Mouse (Mus musculus) left cerebral cortex, postnatal 10 days (tissue): Measurements from ENCODE around the gene Ppm1h. TPM values are rescaled to one million over a fixed set of nuclear protein-coding genes. Genes with fewer than 3 reads are reported as not detected.

Experiments used
- DNase-seq, 2 experiments: peaks; one replicate each; pipeline ENCODE4 v3.0.0; 2021 to 2022; ENCODE audit warnings: low spot score in 2 of 2, mixed read lengths in 1 of 2; ENCODE audit errors: extremely low spot score in 1 of 2
- intact Hi-C: fragments of 180-260 bp; cut with DNase I; formaldehyde crosslinking; loops from one replicate; pipeline ENCODE4 v1.15.1; 2025
- total RNA-seq, 2 experiments: library from RNA; stranded (reverse); gene quantifications; 2 replicates each; pipeline ENCODE4 v1.2.3; 2021

The Ppm1h gene
- total RNA-seq, 2 experiments from 2014 or later, result 77.5 to 82.7 TPM

DNA sequence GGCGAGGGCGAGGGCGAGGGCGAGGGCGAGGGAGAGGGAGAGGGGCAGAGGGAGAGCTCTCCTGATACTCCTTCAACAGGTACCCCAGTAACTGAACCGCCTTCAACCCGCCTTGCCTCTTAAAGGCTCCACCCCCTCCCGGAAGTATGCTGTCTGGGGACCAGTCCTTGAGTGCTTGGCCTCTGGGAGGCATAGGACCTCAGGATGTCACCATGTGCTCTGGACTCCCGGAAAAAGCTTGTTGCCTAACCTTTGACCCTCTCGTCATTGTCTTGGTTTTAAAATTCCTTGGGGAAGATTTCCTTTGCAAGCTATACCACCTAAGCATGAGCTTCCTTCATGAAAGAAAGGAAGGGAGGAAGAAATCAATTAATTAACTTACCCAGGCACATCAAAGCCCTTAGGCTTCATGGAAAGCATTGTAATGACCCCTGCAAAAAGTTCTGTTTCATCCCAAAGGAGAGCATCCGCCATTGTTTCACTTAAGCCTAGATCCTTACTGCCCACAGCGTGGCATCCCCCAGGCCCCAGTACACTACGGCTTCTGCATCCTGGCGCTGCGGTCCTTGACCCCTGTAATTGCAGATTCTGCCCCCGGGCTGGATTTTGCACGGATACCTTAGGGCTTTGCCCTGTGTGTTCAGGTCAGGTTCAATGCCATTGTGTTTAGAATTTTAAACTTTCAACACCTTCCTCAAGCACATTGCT is 15.5 kb downstream of the Ppm1h start:
- intact Hi-C loops, result no loop called here

DNA sequence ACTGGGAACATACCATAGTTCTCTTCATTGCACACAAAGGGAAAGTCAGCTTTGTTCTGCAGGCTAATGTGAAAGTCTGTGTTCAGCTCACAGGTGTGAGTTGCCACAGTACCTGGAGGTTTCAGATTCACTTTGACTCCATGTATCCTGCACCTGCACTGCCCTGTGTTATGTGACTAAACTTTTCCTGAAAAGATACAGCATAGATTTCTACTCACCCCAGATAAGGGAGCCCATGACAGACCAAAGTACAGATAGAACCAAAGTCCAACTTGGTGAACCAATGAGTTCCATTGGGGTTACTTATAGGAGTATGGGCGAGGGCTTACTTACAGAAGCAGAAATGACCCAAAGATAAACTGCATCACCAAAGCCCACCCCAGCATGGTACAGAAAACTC is 17.8 kb downstream of the Ppm1h start:
- no peak for DNase-seq
- intact Hi-C loops, result no loop called here

More for the DNA sequence above, 15.5 kb downstream of the Ppm1h start:
- no peak for DNase-seq

DNA sequence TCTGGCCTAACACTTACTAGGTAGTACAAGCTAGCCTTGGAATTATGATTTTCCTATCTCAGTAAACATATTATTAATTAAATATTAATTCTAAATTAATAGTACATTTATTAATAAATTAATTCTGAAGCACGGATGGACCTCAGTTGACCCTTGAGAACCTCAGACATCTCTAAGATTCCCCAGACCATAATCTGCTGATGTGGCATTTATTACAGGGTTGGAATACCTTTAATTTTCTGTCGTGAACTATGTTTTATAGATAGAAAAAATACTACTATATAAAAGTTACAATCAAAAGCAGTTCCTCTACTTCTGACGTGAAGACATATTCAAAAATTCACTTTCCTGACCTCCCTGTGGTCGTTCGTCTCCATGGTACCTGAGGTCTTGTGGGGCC is 19.8 kb downstream of the Ppm1h start:
- intact Hi-C loops, result no loop called here
- DNase-seq, result no peak

DNA sequence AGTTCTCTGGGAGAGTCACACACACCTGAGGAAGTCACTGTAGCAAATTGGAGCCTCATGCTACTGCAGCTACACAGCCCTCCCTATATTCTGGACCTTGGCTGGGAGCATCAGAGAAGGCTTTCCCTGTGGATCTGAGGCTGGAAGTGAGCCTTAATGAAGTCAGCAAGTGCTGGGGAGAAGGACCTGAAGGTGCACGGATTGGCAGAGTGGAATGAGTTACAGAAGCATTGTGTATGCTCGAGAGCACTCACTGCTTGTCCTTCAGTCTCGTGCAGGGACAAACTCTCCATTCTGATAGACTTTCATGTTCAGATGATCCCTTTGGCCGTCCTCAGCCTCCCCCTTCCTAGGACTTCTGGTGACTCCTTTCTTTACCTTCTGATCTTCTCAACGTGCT is 26.3 kb downstream of the Ppm1h start:
- no peak for DNase-seq
- intact Hi-C loops, result no loop called here

DNA sequence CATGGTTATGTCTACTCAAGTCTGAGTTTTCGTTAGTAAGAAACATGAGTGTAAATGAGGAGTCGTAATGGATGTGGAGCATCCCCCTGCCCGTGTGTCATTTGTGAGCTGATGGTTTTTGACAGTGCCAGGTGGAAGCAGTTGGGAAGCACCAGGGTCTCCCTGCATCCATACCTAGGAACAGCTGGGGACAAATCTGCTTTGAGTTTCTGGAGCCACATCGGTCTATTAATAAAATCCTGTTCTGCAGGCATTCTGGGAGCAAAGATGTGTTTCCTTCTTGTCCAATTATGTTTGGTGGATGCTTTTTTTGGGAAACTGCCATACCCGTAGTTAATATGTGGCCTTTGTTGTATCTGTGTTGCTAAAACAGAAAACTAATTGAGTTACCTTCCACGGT is 26.9 kb downstream of the Ppm1h start:
- no peak for DNase-seq
- intact Hi-C loops, result no loop called here

DNA sequence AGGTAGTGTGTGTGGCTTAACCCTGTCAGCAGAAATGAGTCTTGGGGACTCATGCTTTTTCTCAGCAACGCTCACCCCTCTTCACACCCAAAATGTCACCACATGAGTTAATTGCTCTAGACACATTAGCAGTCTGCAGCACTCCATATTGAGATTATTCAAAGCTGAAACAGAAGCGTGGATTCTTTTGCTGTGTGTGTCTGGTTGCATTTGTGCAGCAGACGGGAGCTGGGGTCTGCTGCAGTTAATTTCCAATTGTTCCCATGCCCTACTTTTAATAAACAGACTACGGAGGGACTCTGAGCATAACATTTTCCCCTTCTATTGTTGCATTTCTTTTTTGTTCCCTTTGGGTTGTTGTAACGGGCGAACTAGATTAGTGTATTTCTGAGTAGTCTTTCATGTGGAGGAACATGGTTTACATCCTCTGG is 32.8 kb downstream of the Ppm1h start:
- intact Hi-C loops, result no loop called here
- DNase-seq, result no peak

DNA sequence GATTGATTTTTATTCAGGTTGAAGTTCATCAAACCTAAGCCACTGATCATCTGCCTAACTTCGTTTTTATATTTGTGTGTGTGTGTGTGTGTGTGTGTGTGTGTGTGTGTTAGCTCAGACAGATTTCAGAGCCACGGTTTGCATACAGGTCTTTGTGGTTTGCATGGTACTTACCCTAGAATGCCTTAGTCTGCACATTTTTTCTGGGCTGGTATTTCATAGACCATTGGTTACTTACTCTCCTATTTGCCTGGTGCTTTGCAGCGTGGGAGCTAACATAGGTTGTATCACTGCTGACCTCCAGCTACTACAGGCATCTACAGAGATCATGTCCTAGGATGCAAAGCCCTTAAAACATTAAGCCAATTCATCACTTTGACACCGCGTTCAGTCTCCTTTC is 33.7 kb downstream of the Ppm1h start:
- no peak for DNase-seq
- intact Hi-C loops, result no loop called here

DNA sequence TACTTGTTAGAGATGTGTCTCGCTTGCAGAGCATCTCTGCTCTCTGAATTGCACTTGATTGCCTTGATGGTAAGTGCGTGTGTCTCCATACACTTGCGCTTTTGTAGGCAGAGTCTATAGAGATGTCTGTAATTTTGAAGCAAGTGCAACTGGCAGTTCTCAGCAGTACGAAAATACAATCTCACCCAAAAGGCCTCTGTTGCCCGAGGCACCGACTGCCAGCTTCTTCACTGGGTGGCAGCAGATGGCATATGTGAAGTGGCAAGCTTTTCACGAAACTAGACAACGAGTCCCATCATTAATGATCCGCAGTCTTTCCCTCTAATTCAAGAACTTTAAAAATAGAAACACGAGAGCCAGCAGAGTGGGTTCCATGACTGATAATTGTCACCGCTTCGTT is 37.3 kb downstream of the Ppm1h start:
- intact Hi-C loops, result no loop called here
- peak in 1 of 2 experiments; percentile 43 for DNase-seq

DNA sequence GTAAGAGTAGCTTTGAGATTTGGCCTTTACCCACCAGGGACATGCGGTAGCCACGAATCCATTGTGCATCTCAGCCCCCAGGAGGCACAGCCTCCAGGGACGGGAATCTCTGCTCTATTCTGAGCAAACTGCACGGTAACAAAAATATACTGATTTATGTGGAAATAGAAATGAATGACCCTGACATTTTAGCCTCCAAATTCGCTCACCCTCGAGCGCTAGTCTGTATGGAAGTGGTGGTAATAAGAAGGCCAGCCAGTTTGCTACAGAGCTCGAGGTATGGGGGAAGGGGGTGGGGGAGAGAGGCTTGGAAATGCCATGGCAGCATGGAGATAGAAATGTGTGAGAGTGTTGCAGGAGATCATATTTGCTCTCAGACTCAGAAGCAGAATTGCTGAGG is 37.7 kb downstream of the Ppm1h start:
- intact Hi-C loops, result no loop called here
- no peak for DNase-seq

DNA sequence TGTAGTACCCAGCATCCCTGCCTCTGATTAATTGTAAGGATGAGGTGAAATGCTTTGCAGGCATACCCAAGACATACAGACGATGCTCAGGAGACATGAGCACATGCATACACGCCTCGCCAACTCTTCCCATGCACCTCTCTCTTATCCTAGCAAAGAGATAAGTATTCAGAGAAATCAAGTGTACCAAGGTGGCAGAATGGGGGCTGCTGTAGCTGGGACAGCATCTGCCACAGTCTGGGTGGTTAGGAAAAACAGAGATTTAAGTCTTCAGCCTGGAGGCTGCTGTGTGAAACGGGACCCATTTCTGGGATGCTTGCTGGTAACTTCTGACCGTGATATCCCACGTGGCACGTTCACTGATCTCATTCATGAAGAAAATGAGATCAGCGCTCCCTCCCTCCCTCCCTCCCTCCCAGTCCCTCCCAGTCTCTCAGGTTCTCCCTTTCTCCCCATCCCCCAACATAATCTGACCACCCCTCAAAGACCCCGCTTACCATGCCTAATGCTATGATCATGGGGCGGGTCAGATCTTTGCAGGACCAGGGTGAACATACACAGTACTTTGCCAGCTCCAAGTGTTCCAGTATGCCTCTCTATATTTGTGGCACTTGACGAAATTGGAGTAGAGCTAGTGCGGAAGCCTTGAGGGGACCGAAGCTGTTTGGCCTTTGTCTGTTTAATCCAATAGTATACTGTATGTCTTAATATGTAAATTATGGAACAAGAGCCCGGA is 38.3 kb downstream of the Ppm1h start:
- no peak for DNase-seq
- intact Hi-C loops, result no loop called here

DNA sequence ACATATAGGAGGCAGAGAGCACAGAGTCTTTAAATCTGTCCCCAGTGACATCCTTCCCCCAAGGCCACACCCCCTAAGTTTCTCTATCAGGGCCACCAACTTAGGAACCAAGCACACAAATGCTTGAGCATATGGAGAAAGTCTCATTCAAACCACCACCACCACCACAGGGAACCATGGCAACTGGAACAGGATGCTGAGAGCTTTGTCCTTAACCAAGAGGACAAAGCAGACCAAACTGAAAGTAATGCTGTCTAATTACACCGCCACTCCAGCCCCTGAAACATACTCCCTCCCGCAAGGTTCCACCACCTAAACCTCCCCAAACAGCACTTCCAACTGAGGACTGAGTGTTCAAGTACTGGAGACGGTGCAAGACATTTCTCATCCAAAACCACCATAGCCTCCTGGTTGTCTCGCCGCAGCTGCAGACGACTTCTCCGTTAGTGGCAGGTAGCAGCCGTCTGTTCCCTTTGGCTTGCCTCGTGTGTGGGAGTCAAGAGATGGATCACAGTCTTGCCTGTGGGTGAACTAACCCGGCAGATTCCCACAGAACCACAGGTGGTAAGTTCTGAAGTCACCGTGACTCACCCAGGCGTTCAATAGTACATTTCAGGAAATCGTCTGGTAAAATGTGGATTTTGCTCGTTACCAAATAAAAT is 39.3 kb downstream of the Ppm1h start:
- intact Hi-C loops, result no loop called here
- DNase-seq, result peak in 1 of 2 experiments; percentile 44

DNA sequence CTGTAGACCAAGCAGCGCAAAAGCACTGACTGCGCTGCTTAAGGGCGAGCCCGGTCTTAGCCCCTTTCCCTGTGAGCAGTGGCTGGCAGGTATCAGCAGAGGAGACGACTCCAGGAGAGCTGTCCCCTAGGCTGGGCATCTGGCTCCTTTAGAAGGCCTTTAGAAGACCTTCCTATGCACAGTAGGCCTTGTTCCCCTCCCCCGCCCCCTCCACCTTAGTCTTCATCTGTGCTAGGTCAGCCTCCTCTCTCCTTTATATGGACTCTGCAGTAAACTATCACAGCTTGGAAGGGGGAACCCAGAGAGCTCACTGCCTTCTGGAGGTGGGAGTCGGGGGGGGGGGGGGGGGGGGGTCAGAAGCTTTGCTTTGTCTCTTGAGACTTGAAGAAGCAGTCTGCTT is 40.4 kb downstream of the Ppm1h start:
- no peak for DNase-seq
- intact Hi-C loops, result no loop called here

DNA sequence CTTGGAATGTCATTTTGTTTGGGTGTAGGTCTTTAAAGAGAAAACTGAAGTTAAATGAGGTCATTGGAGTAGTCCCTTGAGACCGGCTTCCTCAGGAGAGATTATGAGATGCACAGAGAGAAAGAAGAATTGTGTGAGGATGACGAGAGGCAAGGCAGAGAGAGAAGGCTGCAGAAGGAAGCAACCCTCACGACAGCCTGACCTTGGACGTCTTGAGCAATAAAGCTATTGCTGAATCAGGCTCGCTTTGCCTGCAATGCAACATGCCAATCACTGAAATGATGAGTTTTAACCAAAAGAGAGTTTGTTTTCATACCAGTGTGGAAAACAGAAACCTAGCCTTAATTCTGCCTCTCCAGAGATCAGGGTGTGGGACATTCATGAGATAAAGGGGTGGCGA is 43.5 kb downstream of the Ppm1h start:
- intact Hi-C loops, result no loop called here
- no peak for DNase-seq

DNA sequence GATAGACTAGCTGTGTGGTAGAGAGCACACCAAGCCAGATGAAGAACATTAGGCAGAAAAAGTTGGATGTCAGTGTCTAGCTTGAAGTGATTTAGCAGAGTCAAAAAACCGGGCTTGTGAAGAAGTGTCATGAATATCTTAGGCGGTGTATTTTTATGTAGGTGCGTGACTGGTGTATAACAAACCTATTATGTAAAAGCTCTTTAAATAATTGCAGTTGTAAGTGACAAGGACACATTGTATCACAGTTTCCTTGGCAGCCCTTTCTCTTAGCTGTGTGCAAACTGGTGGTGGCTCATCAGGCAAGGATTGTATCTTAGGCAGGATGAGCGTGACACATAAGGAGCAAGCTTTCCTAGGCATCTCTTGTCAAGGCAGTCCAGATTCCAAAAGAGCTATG is 46.1 kb downstream of the Ppm1h start:
- intact Hi-C loops, result no loop called here
- no peak for DNase-seq

DNA sequence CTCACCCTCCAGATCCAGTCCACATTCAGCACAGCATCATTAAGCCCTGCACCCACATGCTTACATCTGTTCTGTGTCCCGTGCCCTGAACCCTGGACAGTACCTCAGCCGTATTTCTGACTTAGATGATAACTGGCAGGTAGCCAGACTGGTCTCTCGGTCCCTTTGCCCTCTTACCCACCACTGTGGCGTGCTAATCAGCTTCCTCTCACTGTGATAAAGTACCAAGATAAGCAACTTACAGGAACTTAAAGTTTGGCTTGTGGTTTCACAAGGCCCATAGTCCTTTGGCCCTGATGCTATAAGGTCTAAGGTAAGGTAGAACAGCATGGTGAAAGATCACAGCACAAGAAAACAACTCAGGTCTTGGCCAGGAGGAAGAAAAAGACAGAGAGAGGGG is 48.7 kb downstream of the Ppm1h start:
- DNase-seq, result no peak
- intact Hi-C loops, result no loop called here

DNA sequence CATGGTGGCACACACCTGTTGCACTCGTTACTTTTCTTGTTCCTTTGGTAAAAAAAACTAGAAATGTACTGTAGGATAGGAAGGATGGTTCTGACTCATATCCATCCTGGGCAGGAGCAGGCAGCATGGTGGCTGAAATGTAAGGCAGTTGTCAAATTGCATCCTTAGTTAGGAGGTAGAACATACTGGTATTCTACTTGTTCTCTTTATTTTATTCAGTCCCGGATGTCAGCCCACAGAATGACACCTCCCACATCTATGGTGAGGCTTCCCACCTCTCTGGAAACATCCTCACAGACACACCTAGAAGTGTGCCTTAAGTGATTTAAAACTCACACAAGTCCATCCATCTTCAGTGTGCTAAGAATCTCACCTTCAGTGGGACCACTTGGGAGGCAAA is 49.6 kb downstream of the Ppm1h start:
- intact Hi-C loops, result no loop called here
- no peak for DNase-seq

DNA sequence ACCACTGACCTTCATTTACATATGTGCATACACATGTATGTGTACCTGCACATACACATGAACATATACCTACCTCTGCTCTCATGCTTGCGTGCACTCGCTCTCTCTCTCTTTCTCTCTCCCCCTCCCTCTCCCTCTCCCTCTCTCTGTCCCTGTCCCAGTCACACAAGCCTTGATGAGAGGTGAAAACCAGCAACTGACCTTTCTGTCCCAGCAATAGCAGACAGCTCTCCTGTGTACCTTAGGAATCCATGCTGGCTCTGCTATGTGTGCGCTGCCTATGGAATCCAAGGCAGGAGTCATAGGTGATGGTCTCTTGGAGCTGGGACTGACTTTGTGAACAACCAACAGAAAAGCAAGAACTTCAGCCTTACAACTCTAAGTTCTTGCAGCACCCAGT is 53.6 kb downstream of the Ppm1h start:
- no peak for DNase-seq
- intact Hi-C loops, result no loop called here

DNA sequence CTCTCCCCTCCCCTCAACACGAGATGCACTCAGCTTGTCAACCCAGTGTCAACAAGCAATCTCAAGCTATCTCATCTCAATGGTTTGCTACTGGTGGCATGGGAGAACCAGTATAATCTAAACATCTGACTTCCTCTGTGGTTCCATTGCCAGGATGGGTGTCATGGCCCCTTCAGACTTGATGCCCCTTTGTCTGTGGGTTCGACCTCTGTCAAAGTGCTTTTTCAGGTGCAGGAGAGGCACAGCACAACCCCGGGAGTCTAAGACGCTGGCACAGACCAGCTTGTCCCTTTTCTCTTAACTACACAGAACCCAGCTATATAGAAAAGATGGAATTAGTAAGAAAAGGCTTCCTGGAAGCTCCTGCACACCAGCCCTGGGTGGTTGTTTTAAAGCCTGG is 56.0 kb downstream of the Ppm1h start:
- intact Hi-C loops, result no loop called here
- DNase-seq, result no peak

DNA sequence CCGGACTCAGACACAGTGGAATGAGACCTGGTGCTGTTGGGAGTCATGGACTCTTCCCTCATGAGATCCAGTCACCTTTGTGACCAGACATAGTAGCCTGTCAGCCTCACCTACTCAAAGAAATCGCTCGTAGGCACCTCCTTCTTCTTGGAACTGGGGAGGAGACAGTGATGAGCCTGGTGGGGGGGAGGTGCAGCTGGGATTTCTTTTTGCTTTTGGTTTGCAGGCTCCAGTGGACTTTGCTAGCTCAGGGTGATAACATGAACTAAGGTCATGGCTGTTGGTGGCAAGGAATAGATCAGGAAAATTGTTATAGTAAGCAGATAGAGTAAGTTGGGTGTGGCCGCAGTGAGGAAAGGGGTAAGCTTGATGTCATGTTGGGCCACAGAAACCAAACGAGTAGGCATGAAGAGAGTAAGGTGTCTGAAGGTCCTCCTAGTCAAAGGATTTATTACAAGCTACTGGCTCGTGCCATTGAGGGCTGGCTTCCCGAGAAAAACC is 56.8 kb downstream of the Ppm1h start:
- intact Hi-C loops, result no loop called here
- no peak for DNase-seq

DNA sequence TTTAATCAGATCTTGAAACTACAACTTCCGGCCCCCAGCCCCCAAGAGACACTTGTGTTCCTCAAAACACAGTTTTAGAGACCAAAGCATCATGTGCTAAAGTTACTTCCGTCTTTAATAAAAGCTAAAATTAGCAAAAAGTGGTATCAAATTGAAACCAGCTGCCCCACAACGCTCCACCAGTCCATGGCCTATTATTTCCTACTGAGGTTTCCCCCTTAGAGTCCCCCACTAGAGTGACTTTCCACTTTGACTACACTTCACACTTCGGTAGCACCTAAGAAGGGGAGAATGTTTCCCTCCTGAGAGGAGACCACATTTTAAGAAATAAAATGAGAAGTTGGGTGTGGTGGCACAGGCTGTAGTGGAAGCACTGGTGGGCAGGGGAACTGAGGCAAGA is 58.3 kb downstream of the Ppm1h start:
- no peak for DNase-seq
- intact Hi-C loops, result no loop called here
